Mouse (Mus musculus) monocyte, adult 5-6 weeks (primary cell): ENCODE results near the gene Ufc1. TPM values are rescaled to one million over a fixed set of nuclear protein-coding genes. Genes with fewer than 3 reads are reported as not detected.
"Not testable (repeated sequence)": the region's sequence is repeated elsewhere in the genome, so short reads cannot be mapped to it uniquely, and the experiment has no call there.

ENCODE experiments used
- ATAC-seq: fragments of 153-309, 156-312 bp; replicated peaks from 2 replicates; pipeline ENCODE4 v1.8.0; 2017; ENCODE audit warnings: mild to moderate bottlenecking; ENCODE audit not compliant: low TSS enrichment, insufficient number of reproducible peaks, severe bottlenecking, poor library complexity, low FRiP score
- total RNA-seq: library from RNA; stranded (forward); fragments of 200-1000, 200-491, 200-594 nt; gene quantifications from 3 replicates; pipeline ENCODE4 v1.2.3, GENCODE M21; 2017

The Ufc1 gene
- 46.7 to 66.9 TPM (median 63.4 TPM) in 3 replicates for total RNA-seq

GRCm38 (mm10) chr1:171294298-171295062 lies at the start of gene Ufc1:
TSS of gene Ufc1 (minus strand) at chr1:171295024.
- peak; percentile 95 for ATAC-seq

- no peak for ATAC-seq
Observed at GRCm38 (mm10) chr1:171343922-171344677, 49.3 kb upstream of the Ufc1 start.

DNA sequence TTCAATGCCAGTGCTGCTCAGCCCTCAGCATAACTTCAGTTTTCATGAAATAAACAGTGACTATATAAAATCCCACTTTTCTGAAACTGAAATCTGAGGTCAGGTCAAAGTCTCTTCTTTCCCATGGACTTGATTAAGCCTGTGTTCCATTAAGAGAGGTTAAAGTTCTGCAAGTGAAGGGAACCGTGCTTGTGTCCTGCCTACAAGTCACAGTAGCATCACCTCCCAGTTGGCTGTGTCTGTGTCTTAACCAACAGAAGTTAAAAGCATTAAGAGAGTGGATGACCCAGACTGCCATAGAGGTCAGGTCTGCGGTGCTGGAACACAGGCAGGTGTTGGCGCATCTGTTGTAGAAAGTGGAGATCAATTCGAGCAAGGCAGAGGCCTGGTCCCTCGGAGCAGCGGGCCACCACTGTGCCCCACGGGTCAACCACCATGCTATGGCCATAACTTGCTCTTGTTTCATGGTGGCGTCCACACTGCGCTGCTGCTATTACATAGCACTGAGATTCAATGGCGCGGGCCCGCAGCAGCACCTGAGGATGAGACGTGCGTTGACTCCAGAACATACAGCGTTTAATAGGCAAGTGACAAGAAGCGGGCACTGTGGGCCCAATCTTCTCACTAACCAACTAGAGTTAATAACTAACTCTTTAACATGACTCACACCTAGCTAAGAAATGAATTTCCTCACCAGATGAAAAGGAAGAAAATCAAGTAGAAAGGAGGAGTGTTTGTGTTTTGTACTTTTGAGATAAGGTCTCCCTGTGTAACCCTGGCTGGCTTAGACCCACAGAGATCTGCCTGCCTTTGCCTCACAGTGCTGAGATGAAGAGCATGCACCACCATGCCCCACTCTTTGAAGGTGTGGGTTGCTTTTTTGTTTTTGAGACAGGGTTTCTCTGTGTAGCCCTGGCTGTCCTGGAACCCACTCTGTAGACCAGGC lies 47.7 kb upstream of the Ufc1 start:
- no peak for ATAC-seq

DNA sequence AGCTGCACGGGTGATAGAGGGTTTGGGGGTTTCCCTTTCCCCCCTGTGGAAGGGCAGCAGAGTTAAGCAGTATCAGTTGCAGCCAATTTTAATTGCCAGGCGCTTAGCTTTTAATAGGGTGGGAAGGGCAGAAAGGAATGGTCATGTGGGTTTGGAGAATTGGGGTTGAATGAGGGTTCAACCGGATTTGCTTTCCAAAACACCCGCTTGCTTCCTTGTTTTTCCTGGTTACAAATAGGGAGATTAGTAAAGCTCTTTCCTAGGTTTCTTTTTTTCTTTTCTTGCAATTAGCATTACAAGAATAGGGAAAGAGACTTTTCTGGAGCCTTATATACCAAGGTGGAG lies 35.4 kb upstream of the Ufc1 start:
- no peak for ATAC-seq

DNA sequence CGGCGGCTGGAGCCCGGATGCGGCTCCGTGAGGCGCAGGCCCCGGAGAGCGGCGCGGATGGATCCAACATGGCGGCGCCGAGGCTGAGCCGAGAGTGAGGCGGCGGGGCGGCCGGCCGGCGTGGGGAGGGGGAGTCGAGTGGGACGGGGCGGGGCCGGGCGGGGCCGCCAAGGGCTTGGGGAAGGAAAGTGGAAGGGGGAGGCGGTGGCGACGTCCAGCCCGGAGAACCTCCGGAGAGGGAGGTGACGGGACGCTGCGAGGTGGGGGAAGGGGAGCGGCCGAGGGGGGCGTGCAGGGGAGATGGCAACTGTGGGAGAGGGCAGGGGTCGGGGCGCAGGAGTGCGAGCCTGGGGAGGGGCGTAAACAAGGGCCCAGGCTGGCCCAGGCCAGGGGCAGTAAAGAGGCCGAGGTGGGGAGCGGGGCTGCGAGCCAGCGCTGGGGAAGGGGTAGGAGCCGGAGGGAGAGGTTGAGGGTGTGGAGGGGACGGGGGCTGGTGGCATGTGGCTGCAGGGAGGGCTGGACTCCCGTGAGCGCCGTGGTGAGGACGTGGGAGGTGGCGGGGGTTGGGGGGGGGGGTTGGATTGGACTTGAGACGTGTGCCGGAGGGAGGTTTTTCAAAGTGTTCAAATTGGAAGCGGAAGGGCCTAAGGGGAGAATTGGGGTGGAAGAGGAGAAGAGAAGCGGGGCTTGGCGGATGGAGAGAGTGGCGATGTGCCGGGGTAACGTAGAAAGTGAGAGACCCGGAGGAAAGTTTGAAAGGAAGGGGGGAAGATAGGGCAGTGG lies 34.8 kb upstream of the Ufc1 start:
- peak; percentile 28; the same call in 1 of the 2 replicates for ATAC-seq

DNA sequence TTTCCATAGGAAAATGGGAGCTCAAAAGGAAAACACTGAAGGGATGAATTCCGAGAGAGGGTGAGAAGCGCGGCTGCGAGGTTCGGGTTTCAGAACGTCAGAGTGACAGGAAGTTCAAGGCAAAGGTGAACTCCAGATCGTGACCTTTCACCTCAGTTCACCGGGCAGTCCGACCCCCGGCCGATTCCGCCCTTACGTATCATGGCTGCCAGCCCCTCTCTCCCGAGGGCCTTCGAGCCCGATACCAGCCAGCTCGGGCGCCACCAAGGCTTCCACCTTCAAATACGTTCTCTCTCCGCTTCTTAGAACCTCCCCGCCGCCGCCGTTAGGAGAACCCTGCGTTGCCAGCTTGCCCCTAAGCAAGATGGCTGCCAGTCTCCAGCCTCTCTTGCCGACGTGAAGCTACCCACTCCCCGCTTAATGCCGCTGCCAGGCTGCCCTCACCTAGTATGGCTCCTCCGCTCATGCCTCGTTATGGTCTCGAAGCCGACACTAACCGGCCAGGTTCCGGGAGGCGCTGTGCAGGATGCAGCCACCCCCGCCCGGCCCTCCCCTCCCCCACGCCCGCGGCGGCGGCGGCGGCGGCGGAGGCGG lies 34.1 kb upstream of the Ufc1 start, which contains the start of gene Dedd:
Gene Dedd, plus strand, starts transcription at position 307 of the 594 bp plus-strand sequence.
- peak; percentile 97 for ATAC-seq

- no peak for ATAC-seq
Observed at GRCm38 (mm10) chr1:171328244-171328643, 33.4 kb upstream of the Ufc1 start.

- ATAC-seq, result not testable (repeated sequence)
Observed at GRCm38 (mm10) chr1:171326588-171326987, 31.8 kb upstream of the Ufc1 start.

GRCm38 (mm10) chr1:171325571-171325970 lies 30.7 kb upstream of the Ufc1 start:
- no peak for ATAC-seq

- peak; percentile 34; the same call in 1 of the 2 replicates for ATAC-seq
Observed at GRCm38 (mm10) chr1:171322012-171322411, 27.2 kb upstream of the Ufc1 start.

GRCm38 (mm10) chr1:171321415-171321814 lies 26.6 kb upstream of the Ufc1 start:
- 0 out of 2 replicates have a peak, but pooled peaks have one; percentile 50 for ATAC-seq

GRCm38 (mm10) chr1:171320151-171320550 lies 25.3 kb upstream of the Ufc1 start:
- no peak for ATAC-seq

DNA sequence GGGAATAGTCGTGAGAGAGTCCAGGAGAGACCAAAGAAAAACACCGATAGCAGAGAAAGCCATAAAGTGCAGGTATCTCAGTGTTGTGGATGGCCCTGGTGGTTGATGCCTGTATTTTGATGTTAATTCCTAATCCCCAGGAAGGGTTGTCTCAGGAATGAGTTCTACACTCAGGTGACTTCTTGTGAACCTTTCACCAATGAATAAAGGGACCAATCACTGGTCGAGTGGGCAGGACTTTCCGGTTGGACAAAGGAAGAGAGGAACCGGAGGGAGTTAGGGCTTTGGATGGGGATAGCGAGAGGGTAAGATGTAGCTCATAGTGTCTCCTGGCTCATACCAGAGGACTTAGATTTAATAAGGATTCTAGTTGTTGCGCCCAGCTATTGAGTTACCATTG lies 24.9 kb upstream of the Ufc1 start:
- no peak for ATAC-seq

DNA sequence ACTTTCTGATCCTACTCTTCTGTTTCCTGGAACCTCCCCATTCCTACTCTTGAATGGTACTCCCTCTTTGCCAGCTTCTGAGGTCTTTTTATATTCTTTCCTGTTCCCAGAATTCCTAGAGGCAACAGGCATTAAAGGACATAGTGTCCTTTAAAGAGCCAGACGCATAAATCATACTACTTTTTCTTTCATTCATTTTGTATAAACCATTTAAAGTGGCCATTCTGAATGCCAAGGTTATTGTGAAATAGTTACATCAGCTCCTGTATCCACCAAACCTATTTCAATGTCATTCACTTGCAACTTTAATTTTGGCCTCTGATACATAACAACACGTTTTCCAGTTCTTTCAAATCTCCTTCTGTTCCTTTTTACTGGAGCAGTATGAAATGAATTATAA lies 14.5 kb upstream of the Ufc1 start:
- no peak for ATAC-seq

DNA sequence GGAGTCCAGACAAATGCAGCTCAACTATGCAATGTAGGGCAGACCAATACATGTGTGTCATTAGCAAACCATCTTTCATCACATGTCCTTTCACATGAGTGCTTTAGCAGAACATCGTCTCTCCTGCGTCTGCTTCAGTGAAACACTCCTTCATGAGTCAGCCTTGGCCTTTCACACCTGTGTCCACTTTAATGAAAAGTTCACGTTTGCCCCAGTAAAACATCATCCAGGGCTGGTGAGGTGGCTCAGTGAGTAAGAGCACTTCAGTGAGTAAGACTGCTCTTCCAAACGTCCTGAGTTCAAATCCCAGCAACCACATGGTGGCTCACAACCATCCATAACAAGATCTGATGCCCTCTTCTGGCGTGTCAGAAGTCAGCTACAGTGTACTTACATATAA lies 11.3 kb upstream of the Ufc1 start:
- ATAC-seq, result not testable (repeated sequence)

DNA sequence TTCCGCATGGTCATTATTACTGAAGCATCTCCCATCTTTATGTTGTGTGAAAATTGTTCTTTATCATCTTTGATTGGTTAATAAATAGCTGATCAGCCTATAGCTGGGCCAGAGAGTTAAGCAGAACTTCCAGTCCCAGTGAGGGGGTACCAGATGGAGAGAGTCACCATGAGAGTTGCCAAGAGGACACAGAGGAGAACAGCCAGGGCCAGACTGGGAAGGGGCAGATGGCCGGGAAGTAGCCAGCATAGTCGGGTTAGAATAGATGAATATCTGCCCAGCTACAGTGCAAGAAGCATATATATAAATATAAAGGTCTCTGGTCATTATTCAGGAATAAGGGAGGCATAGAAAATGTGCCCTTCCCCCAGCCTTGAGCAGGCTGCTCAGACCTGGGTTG lies 3.4 kb upstream of the Ufc1 start:
- no peak for ATAC-seq

DNA sequence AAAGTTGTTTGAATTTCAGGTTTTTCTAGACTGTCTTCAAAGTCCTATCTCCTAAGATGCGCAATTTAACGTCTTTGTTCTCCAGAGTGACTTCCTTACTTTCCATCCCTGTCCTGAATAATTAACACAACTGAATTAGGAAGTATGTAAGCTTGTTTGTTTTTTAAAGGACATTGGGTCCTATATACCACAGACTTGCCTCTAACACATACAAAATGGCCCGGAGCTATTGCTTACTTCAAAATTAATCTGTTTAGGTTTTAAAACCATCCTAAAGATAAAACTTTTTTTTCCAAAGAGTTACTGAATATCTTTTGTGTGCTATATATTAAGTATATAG lies 209 bp upstream of the Ufc1 start:
- ATAC-seq, result no peak

DNA sequence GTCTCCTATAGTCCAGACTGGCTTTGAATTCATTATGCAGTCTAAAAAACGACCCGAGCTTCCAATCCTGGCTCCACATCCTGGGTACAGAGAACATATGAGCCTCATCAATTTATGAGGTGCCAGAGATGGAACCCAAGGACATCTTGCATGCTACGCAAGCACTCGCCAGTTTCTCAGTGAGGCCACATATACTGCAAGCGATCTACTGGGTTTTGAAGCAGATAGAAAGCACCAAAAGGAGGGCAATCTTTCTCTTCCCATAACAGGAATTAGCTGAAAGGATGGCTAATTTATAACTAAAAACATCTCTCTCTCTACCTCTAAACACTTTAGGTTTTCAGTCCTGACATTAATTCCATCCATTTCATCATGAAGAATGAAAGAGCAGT lies 922 bp downstream of the Ufc1 start:
- no peak for ATAC-seq
